Mouse (Mus musculus) c-Kit-positive CD71-negative TER-119-negative erythroid progenitor cells, embryonic 14.5 days (primary cell): Measurements from ENCODE around the gene Foxe3.
A peak's percentile ranks its signal among the peaks of the same experiment; 100 is the strongest.

Experiments
- DNase-seq: peaks from one replicate; pipeline ENCODE4 v3.0.0-alpha.2; 2013; ENCODE audit warnings: low read depth

Gene Foxe3

GRCm38 (mm10) chr4:114916056-114916455, 9.8 kb downstream of the Foxe3 start:
- no peak for DNase-seq

DNA sequence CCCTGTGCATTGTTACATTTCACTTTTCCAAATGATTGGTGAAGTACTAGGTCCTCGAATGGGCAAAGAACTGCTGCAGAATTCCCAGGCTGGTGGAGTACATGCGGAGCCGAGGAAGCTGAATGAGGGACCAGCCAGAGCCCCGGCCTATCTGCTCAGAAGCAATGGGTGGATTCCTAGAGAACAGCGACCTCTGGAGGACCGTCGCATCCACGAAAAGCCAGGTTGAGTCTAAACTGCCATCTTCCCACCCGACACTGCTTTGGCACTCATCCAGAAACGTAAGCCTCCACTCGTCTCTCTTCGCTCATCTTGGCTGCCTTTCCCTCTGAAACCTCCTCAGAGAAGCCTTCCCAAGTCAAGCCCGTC, 12.2 kb downstream of the Foxe3 start:
- DNase-seq = peak; percentile 53

- no peak for DNase-seq
Observed at GRCm38 (mm10) chr4:114912705-114913593, 12.9 kb downstream of the Foxe3 start.

DNA sequence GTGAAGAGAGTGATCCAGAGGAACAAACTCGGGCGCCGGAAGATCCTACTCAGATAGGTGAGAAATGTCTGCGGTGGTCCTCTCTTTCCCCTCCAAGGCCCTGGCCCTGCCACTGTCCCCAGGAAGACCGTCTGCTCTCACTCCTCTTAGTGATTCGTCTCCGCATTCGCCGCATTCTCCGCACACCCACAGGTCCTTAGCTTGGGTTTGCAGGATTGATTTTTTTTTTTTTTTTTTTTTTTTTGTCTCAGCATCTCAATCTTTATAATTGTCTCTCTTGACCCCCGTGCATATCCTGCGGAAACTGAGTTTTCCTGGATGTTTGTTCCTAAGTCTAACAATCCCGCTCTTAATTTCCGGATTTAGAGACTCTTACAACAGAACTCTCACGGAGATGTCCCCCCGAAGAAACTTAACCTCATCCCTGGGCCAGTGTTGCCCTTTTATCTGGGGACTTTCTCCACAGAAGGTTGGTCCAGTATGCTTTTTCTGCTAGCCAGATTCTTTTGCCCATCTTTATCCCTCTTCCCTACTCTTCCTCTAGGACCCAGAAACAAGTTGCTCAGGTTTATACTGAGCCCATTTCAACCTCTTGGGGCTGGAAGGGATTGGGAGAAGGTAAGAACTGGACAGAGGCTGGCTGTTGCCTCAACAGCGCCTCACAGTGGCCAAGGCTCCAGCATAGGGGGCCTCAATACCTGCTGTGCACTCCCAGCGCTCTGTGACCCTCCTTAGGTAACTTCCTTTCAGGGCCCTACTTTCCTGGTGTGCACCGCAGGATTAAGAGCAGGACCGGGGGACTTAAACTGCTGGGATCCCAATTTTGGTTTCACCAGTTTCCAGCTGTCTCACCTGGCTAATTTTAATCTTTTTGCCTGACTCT, 16.0 kb downstream of the Foxe3 start:
- DNase-seq = no peak

GRCm38 (mm10) chr4:114908829-114909601, 16.8 kb downstream of the Foxe3 start, which contains the start of gene Foxd2:
Gene Foxd2 (minus strand): TSS chr4:114908873.
- DNase-seq = peak; percentile 89

- no peak for DNase-seq
Observed at GRCm38 (mm10) chr4:114907951-114908828, 17.6 kb downstream of the Foxe3 start.

- no peak for DNase-seq
Observed at GRCm38 (mm10) chr4:114907056-114907917, 18.5 kb downstream of the Foxe3 start.

DNA sequence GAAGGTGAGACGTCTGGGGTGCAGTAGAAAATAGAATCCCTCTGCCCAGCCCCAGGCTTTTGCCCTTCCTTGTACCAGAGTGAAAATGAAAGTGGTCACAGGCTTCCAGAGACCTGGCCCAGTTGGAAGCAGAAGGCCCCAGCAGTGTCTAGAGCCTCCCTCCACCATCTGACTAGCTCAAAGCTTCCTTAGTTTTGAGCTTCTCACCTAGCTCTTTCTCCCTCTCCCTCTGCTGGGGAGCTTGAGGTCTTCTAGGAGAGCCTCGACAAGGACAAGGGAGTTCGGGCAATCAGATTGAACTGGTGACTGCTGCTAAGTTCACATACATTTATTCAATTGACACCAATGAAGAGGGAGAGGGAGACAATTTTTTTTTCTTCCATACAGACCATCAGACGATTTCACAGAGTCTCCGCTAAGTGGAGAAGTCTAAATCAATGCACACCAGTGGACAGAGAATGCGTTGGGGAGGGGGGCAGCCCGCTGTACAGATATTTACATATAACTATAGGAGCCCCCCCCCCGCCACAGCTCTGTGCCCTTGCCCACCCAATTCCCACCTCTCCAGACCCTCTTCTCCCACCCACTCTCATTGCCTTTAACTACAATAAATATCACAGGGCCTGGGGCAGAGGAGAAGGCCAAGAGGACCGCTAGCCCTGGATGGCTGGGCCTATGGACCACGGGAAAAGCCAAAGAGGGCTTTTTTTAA, 19.7 kb downstream of the Foxe3 start:
- no peak for DNase-seq

DNA sequence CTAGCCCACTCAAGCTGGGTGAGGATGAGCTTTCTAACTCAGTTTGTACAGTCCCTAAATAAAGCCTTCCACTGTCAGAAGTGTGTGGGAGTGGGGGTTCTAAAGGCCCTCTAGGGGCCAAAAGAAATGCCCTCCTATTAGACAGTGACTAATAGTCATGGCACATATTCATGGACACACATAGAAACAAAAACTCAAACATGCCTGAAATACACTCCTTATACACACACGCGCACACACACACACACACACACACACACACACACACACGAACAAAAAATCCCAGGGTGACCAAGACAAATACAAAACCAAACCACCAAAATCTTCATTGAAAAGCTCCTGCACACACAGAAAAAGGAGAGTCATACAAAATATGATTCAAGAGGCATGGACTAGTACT, 20.3 kb downstream of the Foxe3 start:
- DNase-seq = no peak

- DNase-seq = no peak
Observed at GRCm38 (mm10) chr4:114903422-114903782, 22.4 kb downstream of the Foxe3 start.

GRCm38 (mm10) chr4:114902641-114903421, 23.0 kb downstream of the Foxe3 start:
- no peak for DNase-seq

DNA sequence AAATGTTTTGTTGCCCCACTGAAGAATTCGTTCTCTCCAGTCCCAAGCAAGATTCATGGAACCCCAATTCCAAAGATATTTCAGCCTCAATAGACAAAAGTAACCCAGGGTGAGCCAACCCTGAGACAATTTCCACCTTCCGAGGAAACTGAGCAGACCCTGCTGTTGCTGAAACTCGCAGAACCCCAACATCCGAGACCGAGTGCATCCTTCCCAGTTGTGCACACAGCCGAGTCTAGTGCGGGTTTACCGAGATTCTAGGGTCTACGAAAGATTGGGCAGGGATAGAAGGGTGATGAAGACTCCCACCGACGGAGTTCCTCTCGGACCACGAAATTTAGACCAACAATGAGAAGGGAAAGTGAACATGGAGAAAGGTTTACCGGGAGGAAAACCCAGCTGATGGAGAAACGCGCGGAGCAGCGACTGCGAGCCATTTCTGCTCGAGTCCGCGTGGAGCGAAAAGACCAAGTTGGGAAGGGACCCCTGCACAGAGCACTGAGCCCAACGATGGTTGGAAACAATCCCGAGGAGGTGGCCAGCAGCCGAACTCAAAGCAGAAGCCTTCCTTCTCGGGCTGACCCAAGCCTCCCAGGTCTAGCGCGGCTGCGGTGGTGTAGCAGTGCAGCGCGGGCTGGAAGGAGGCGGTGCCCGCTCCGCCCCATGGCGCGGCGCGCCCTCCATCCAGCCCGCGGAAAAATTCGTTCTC, 24.0 kb downstream of the Foxe3 start:
- DNase-seq = no peak

GRCm38 (mm10) chr4:114900866-114901642, 24.8 kb downstream of the Foxe3 start:
- DNase-seq = no peak

- DNase-seq = no peak
Observed at GRCm38 (mm10) chr4:114899885-114900284, 25.9 kb downstream of the Foxe3 start.

DNA sequence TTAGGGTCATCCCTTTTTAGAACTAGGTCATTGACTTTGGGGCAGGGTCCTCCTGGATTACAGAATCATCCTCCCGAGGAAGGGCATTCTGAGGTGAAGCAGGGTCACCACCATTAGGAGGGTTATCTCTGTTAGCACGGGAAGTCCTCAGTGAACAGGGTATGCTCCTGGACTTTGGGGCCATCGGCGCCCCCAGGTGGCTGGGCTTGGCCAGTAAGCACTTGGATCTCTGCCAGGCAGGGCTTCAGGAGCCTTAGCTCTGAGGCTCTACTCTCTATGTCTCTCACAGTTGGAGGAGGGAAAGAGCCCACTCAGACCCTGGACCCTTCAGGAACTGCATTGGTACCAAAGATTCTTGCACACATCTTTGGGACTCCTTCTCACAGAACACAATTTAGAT, 28.0 kb downstream of the Foxe3 start:
- DNase-seq = no peak

DNA sequence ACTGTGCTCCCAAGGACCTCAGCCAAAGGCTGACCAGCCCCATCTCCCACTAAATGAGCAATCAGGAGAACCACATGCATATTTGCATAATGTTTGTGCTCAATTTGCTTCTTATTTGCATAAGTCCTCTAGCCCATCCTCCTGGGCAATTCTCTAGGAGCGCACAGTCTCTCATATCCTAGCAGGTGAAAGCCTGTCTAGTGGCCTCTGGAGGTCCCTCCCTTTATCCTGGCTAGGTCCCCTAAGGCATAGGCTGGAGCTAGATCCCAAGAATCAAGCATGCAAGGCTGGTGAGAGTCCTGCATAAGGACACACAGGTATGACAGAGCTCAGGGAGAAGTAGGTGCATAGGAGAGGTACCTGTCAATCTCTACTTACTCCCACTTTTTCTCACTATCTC, 43.6 kb downstream of the Foxe3 start:
- DNase-seq = no peak

- DNase-seq = no peak
Observed at GRCm38 (mm10) chr4:114876441-114876972, 49.3 kb downstream of the Foxe3 start.
